Mouse (Mus musculus) liver, embryonic 14.5 days (tissue): ENCODE measurements around the gene Tmc1.

ENCODE experiments used
- CTCF ChIP-seq: IDR thresholded peaks from 2 replicates; pipeline ENCODE4 v1.5.1; 2016; ENCODE audit warnings: antibody characterized with exemption, low read depth, control low read depth
- EP300 ChIP-seq: IDR thresholded peaks from 2 replicates; pipeline ENCODE4 v1.6.1; 2016; ENCODE audit warnings: antibody characterized with exemption, low read depth

GRCm38 (mm10) chr19:20834895-20835294 is 119.1 kb downstream of the Tmc1 start:
- TF ChIP-seq CTCF = no peak
- no peak for TF ChIP-seq EP300
